Mouse (Mus musculus): ENCODE data around the gene Tes3-ps.

Gene Tes3-ps

GRCm38 (mm10) chr13:49492376-49493368 lies at the start of gene Tes3-ps:
Tes3-ps (plus strand) TSS chr13:49493318.
- DNase-seq (ENCODE audit: low spot score) = no peak

DNA sequence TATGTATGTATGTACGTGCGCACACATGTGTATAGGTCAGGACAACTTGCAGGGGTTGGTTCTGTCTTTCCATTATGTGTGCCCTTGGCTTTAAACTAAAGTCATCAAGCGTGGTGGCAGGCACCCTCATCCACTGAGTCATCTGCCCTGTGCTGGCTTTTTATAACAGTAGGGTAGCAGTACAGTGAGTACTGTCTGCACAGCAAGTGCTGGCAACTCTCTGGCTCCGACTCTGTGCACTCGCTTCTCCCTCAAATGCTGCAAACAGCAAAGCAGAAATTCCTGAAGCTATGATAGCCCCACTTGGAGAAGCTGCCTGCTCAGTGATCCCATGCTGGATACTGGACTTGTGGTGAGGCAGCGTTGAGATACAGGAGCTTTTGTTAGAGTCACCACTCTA lies 48.7 kb upstream of the Tes3-ps start:
- DNase-seq (ENCODE audit: low spot score) = no peak

GRCm38 (mm10) chr13:49449318-49449749 lies 43.8 kb upstream of the Tes3-ps start:
- DNase-seq (ENCODE audit: low spot score) = peak; percentile 80

DNA sequence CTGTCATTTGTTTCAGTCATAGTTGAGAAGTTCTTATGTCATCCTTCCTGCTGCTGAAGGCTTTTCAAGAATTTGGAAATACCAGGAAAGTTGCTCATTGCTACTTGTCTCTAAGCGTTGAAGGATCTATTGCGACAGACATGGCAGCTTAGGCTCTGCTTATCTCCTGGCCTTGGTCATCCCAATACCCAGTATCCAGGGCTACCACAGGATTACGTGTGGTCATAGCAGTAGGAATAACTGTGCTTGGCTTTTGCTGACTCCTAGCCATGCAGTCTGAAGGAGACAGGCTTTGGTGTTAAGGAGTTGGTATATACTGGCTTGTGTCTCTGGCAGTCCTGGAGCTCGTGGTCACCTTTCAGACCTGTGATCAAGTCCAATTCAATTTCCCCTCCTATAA lies 32.8 kb upstream of the Tes3-ps start:
- DNase-seq (ENCODE audit: low spot score) = no peak

DNA sequence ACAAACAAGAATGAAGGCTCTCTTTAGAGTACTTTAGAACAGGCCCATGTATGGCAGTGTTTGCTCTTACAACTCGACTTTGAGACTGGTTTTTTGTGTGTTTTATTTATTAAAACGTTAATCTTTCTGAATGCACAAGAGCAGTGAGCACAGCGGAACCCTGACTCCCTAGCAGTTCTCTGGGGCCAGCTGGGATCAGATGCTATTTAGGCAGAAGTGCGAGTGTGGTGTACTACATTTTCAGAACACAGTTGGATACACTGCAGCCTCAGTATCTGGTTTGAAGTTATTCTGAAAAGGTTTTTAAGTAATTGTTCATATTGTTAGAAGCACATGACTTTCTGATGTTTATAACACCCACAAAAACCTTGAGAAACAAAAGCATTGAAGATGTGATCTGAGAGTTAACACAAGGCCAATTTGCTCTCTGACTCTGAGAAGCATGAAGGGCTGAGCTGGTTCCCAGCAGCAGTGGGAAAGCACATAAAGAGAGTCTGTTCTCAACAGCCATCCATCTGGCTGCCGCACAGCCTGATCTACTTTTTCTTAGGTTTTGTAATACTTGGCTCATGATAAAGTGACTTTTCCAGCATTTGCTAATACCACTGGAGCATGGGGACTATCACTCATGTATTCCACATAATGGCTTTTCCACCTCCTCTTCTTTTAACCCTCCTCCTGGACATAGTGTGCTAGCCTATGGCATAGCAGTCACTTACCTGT lies 32.3 kb upstream of the Tes3-ps start:
- no peak for DNase-seq (ENCODE audit: low spot score)

DNA sequence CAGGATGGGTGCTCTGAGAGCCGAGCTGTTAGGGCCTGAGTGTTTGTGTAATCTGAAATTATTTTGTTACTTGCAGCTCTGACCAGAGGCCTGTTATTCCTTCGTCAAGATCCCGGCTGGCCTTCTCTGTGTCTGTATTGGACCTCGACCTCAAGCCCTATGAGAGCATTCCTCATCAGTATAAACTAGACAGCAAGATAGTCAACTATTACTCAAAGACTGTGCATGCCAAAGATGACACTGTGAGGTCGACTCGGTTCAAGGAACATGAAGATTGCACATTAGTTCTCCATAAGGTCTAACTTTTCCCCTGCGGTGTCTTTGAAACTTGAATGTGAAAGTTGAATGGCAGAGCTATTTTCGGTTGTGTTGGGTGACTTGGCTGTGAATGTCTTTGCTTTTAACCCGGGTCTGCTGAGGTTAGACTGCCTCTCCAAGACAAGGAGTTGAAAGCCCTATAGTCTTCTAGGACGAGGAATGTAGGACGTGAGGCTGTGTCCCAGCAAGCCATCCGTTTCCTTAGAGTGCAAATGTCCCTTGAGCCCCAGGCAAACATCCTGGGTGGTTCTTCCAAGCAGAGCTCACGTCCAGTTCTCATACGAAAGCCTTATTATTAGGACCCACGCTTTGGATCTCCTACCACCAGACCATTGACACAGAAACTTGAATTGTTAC lies 31.5 kb upstream of the Tes3-ps start:
- DNase-seq (ENCODE audit: low spot score) = no peak

DNA sequence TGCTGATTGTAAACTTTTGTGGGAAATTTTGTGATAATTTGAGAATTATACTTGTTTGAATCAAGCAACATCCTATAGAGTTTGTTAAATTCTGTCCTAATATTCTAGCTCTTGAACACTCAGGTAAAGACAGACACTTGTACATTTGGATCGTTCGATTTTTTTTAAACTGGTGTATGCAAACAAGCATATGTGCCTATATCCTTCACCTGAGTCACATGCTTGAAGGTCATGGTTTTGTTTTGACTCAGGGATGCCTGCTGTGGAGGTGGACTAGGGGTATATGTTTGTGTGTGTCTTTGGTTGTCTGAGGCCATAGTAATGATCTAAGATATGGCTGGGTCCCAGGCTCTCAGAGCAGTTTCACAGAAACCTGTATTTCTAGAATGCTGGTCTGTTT lies 30.2 kb upstream of the Tes3-ps start:
- no peak for DNase-seq (ENCODE audit: low spot score)

DNA sequence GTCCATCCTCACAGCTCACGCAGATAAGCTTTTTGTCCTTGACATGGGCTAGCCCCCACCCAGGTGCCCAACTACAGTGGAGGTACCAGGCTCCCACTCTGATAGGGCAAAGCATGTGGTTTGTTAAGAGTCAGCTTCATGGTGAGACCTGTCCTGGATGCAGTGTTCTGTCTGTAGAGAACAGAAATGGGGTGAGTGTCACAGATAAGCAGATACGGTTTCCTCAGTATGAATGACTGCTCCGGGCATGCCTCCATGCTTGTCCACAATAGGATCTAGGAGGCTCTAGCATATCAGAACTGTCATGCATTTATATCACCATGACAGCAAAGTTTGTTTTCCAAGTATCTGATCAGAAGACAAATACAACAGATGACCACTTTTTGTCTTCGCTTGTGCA lies 27.2 kb upstream of the Tes3-ps start:
- DNase-seq (ENCODE audit: low spot score) = no peak

DNA sequence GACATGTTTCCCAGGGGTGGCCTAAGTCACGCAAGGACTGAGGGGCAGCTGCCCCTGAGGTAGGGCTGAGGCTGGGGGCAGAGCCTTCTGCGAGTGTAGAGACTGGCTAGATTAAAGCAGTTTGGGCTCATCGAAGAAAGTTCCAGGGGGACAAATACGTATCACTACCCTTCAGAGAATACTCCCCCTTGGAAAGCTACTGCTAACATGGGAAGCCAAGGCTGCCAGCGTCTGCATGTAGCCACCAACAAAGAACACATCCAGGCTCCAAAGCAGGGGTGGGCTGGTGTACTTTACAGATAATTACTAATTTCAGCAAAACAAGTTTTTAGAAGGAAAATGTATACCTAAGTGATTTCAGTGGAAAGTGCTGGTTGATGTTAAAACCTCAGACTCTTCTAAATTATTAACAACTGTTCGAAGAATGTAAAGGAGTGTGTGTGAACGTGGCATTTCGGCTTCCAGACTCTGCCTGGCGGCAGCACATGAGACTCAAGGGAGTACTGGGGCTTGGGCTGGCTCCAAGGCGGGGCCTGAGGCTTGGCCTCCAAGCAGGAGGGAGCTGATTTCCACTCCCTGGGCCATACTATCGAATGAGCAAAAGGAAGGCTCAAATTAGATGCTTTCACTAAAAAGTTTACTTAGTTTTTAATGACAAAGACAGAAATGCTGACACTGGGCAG lies 26.6 kb upstream of the Tes3-ps start:
- DNase-seq (ENCODE audit: low spot score) = peak; percentile 30

GRCm38 (mm10) chr13:49467585-49467984 lies 25.5 kb upstream of the Tes3-ps start:
- no peak for DNase-seq (ENCODE audit: low spot score)

- no peak for DNase-seq (ENCODE audit: low spot score)
Observed at GRCm38 (mm10) chr13:49469002-49469401, 24.1 kb upstream of the Tes3-ps start.

DNA sequence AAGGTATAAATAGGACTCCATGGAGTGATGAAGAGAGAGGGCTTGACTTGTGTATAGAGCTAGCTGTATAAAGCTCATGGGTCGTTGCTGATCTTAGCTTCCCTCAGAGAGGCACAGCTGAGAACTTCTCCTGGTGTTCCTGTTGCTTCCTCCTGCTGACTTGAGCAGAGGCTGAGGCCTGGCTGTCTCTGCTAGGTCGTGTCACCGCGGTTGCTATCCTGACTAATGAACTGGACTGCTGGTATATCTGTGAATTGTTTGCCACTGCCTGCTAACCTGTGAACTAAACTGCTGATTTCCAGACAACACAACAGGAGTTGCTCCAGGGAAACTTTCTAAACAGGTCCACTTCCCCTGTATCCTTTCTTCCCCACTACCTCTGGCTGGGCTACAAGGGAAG lies 22.8 kb upstream of the Tes3-ps start:
- no peak for DNase-seq (ENCODE audit: low spot score)

- no peak for DNase-seq (ENCODE audit: low spot score)
Observed at GRCm38 (mm10) chr13:49470806-49471205, 22.3 kb upstream of the Tes3-ps start.

- no peak for DNase-seq (ENCODE audit: low spot score)
Observed at GRCm38 (mm10) chr13:49471981-49472675, 21.0 kb upstream of the Tes3-ps start.

GRCm38 (mm10) chr13:49472676-49473005 lies 20.5 kb upstream of the Tes3-ps start:
- DNase-seq (ENCODE audit: low spot score) = no peak

- DNase-seq (ENCODE audit: low spot score) = no peak
Observed at GRCm38 (mm10) chr13:49477887-49478286, 15.2 kb upstream of the Tes3-ps start.

- no peak for DNase-seq (ENCODE audit: low spot score)
Observed at GRCm38 (mm10) chr13:49478851-49479374, 14.2 kb upstream of the Tes3-ps start.

GRCm38 (mm10) chr13:49479399-49479798 lies 13.7 kb upstream of the Tes3-ps start:
- no peak for DNase-seq (ENCODE audit: low spot score)

- peak; percentile 43 for DNase-seq (ENCODE audit: low spot score)
Observed at GRCm38 (mm10) chr13:49480057-49480456, 13.1 kb upstream of the Tes3-ps start.

DNA sequence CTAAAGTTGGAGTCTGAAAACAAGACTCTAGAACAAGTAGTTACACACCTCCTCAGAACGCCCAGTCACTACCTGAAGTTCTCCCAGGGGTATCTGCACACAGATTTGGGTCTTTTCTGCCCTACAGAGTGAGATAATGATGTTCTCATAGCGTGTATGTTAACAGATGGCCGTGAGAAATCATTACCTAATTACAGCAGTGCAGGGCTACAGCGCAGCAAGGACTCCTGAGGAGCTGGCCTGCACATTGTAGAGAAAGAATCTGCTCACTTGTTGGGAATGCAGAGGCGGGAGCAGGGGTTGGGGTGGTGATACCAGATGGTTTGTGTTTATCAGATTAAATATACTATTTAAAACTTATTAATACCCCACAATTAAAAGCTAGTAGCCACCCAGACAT lies 12.6 kb upstream of the Tes3-ps start:
- no peak for DNase-seq (ENCODE audit: low spot score)

- DNase-seq (ENCODE audit: low spot score) = no peak
Observed at GRCm38 (mm10) chr13:49485388-49485787, 7.7 kb upstream of the Tes3-ps start.

All from urinary bladder, postnatal 25 days (tissue).